Mouse (Mus musculus): Measurements from ENCODE around the gene Stra6. TPM values are rescaled to one million over a fixed set of nuclear protein-coding genes. Genes with fewer than 3 reads are reported as not detected.
A peak's percentile ranks its signal among the peaks of the same experiment; 100 is the strongest.

Gene Stra6
- polyA plus RNA-seq, 1 experiment, result 0.65 TPM

DNA sequence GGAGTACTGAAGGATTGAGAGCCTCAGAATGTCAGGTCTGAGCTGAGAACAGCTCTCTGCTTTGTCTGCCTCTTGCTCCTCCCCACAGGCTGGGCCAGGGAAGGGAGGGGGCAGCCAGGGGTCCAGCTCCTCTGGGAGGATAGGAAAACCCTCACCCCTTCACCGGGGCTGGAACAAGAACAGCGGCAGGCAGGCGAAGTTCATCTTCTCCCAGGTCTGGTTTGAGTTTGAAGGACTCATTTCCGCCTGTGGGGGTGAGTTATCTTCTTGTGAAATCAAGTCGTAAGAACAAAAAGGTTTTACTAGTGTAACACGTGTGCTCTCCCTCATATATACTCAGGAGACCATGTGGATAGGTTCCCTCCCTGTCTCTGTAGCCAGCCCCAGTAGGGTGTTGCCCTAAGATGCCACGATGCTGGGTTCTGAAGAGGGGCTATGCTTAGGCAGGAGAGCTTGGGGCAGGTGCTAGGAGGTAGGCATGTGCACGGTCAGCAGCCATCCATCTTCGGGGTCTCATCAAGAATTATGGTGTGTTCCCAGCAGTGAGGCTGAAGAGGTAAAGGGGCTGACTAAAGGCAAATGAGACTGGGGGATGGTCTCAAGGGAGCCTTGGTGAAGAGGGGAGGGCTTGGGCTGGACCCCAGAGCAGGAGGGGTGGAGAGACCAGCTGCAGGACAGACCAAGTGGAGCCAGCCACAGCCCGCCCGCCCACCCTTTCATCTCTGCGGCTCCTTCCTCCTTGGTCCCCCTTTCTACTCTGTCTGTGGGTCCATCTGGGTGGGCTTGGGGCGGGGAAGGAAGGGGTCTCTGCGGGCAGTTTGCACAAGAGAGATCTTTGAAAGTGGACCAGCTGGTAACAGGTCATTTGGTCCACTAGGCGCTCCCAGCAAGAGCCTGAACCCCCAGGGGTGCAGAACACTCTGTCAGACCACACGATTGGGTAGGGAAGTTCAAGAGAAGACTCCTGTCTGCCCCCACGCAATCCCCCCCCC, 70.6 kb downstream of the Stra6 start:
- no peaks in the 10 kb centered on the region for H3K4me1 ChIP-seq (ENCODE audit: control insufficient read depth, insufficient read depth, low read length)
- DNase-seq, result no peak
- WGBS, result 22% methylated on average over 17 of the region's 17 CpGs
- H3K4me3 ChIP-seq (replicated peaks; ENCODE audit: extremely low read depth, low read depth, low read length), result no peak overlapping the region
- TF ChIP-seq CTCF (IDR thresholded peaks at IDR 0.05; ENCODE audit: insufficient read depth, low read length), result no peak
- TF ChIP-seq POLR2A (IDR thresholded peaks at IDR 0.05; ENCODE audit: borderline replicate concordance, extremely low read depth, low read depth, low read length), result no peak

- 38% methylated on average over 7 of the region's 7 CpGs for WGBS
- no peak for DNase-seq
- peaks cover 5% of the 10 kb centered on the region for H3K4me1 ChIP-seq (ENCODE audit: control insufficient read depth, insufficient read depth, low read length)
- H3K4me3 ChIP-seq (replicated peaks; ENCODE audit: extremely low read depth, low read depth, low read length), result no peak overlapping the region
- TF ChIP-seq POLR2A (IDR thresholded peaks at IDR 0.05; ENCODE audit: borderline replicate concordance, extremely low read depth, low read depth, low read length), result no peak
- no peak for TF ChIP-seq CTCF (IDR thresholded peaks at IDR 0.05; ENCODE audit: insufficient read depth, low read length)
Measured at GRCm38 (mm10) chr9:58134906-58135305, 71.3 kb downstream of the Stra6 start.

DNA sequence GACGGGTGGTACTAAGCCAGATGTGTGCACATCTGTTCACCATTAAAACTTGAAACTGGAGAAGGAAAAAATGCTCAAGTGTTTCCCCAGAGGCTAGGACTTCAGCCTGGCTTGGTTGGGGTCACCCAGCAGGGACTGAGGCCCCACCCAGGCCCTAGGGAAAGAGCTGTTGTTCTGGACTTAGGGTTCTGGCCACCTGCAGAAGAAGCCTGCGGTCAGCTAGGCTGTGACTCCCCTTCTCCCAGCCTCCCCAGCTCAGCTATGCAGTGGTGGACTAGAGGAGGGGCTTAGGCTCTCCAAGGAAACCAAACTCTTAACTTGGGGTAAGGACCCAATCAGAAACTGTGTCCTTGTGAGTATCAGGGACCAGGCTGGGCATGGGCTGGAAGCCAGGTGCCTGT, 72.3 kb downstream of the Stra6 start:
- Histone ChIP-seq H3K4me3 (replicated peaks; ENCODE audit: extremely low read depth, low read depth, low read length) (no peak overlapping the region), H3K4me1 (ENCODE audit: control insufficient read depth, insufficient read depth, low read length) (peaks cover 5% of the 10 kb centered on the region)
- 47% methylated on average over 2 of the region's 2 CpGs for WGBS
- TF ChIP-seq POLR2A (IDR thresholded peaks at IDR 0.05; ENCODE audit: borderline replicate concordance, extremely low read depth, low read depth, low read length), result no peak
- no peak for TF ChIP-seq CTCF (IDR thresholded peaks at IDR 0.05; ENCODE audit: insufficient read depth, low read length)
- DNase-seq, result no peak

GRCm38 (mm10) chr9:58139947-58140346, 76.4 kb downstream of the Stra6 start:
- Histone ChIP-seq H3K4me3 (replicated peaks; ENCODE audit: extremely low read depth, low read depth, low read length) (no peak overlapping the region), H3K4me1 (ENCODE audit: control insufficient read depth, insufficient read depth, low read length) (peaks cover 5% of the 10 kb centered on the region)
- 8% methylated on average over 6 of the region's 6 CpGs for WGBS
- TF ChIP-seq POLR2A (IDR thresholded peaks at IDR 0.05; ENCODE audit: borderline replicate concordance, extremely low read depth, low read depth, low read length) (0 out of 2 replicates have a peak, but pooled peaks have one; percentile 13), CTCF (IDR thresholded peaks at IDR 0.05; ENCODE audit: insufficient read depth, low read length) (no peak)
- DNase-seq, result peak; percentile 17

- 28% methylated on average over 7 of the region's 7 CpGs for WGBS
- DNase-seq, result no peak
- no peak for TF ChIP-seq POLR2A (IDR thresholded peaks at IDR 0.05; ENCODE audit: borderline replicate concordance, extremely low read depth, low read depth, low read length)
- no peak for TF ChIP-seq CTCF (IDR thresholded peaks at IDR 0.05; ENCODE audit: insufficient read depth, low read length)
- Histone ChIP-seq H3K4me3 (replicated peaks; ENCODE audit: extremely low read depth, low read depth, low read length) (no peak overlapping the region), H3K4me1 (ENCODE audit: control insufficient read depth, insufficient read depth, low read length) (peaks cover 5% of the 10 kb centered on the region)
Measured at GRCm38 (mm10) chr9:58143419-58143818, 79.8 kb downstream of the Stra6 start.

- no peak overlapping the region for H3K4me3 ChIP-seq (replicated peaks; ENCODE audit: extremely low read depth, low read depth, low read length)
- 96% methylated on average over 1 of the region's 1 CpGs for WGBS
- DNase-seq, result no peak
- no peak for TF ChIP-seq CTCF (IDR thresholded peaks at IDR 0.05; ENCODE audit: insufficient read depth, low read length)
- TF ChIP-seq POLR2A (IDR thresholded peaks at IDR 0.05; ENCODE audit: borderline replicate concordance, extremely low read depth, low read depth, low read length), result no peak
- peaks cover 2% of the 10 kb centered on the region for H3K4me1 ChIP-seq (ENCODE audit: control insufficient read depth, insufficient read depth, low read length)
Measured at GRCm38 (mm10) chr9:58144664-58145063, 81.1 kb downstream of the Stra6 start.

GRCm38 (mm10) chr9:58145417-58145816, 81.8 kb downstream of the Stra6 start:
- H3K4me3 ChIP-seq (replicated peaks; ENCODE audit: extremely low read depth, low read depth, low read length), result no peak overlapping the region
- TF ChIP-seq CTCF (IDR thresholded peaks at IDR 0.05; ENCODE audit: insufficient read depth, low read length), result no peak
- TF ChIP-seq POLR2A (IDR thresholded peaks at IDR 0.05; ENCODE audit: borderline replicate concordance, extremely low read depth, low read depth, low read length), result no peak
- DNase-seq, result no peak
- 75% methylated on average over 5 of the region's 5 CpGs for WGBS
- H3K4me1 ChIP-seq (ENCODE audit: control insufficient read depth, insufficient read depth, low read length), result no peaks in the 10 kb centered on the region

DNA sequence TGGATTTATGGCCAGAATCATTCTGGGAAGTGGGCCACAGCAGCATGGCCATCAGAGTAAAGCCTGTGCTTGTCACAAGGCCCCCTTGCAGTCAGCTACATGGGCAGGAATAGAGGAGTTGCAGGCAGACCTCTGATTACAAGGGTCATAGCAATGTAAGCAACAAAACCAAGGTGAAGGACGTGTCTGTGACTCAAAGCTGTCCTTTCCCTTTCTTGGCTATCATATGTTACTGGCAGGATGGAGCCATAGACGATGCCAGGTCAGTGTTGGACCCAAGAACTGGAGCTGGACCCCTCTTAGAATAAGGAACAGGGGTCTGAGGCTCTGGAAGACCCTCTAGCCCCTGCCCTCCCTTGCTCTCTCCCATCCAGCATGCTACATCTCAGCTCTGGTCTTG, 85.2 kb downstream of the Stra6 start:
- no peak for DNase-seq
- 63% methylated on average over 2 of the region's 2 CpGs for WGBS
- no peak for TF ChIP-seq CTCF (IDR thresholded peaks at IDR 0.05; ENCODE audit: insufficient read depth, low read length)
- no peak for TF ChIP-seq POLR2A (IDR thresholded peaks at IDR 0.05; ENCODE audit: borderline replicate concordance, extremely low read depth, low read depth, low read length)
- Histone ChIP-seq H3K4me3 (replicated peaks; ENCODE audit: extremely low read depth, low read depth, low read length) (no peak overlapping the region), H3K4me1 (ENCODE audit: control insufficient read depth, insufficient read depth, low read length) (no peaks in the 10 kb centered on the region)

DNA sequence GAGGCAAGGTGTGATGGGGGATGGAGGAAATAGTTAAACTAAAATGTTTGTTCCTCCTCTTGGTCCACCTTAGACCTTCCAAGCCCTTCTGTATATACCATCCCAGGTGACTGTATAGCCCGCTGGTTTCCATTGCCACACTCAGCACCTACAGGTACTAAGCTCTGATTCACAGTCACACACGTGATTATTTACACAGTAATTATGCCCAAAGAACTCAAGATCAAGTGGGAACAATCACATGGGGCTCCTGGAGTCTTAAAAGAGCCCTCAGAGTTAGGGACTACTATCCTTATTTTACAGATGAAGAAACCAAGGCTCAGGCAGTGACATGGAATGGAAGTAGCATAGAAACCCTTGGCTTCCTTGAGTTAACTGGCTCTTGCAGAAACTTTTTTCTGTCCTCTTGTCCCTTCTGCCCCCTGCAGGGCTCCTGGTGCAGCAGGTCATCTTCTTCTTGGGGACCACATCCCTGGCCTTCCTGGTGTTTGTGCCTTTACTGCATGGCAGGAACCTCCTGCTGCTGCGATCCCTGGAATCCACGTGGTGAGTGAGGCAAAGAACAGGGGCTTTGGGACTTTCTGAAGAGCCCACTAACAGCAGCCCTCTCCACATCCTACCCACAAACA, 87.3 kb downstream of the Stra6 start:
- H3K4me1 ChIP-seq (ENCODE audit: control insufficient read depth, insufficient read depth, low read length), result no peaks in the 10 kb centered on the region
- H3K4me3 ChIP-seq (replicated peaks; ENCODE audit: extremely low read depth, low read depth, low read length), result no peak overlapping the region
- peak; percentile 39 for TF ChIP-seq CTCF (IDR thresholded peaks at IDR 0.05; ENCODE audit: insufficient read depth, low read length)
- no peak for TF ChIP-seq POLR2A (IDR thresholded peaks at IDR 0.05; ENCODE audit: borderline replicate concordance, extremely low read depth, low read depth, low read length)
- peak; percentile 17 for DNase-seq
- 73% methylated on average over 4 of the region's 4 CpGs for WGBS
